Mouse (Mus musculus): ENCODE data around the gene Ttll7. TPM values are rescaled to one million over a fixed set of nuclear protein-coding genes. Genes with fewer than 3 reads are reported as not detected.

The Ttll7 gene
- polyA plus RNA-seq, 1 experiment from 2014 or later = 12.4 TPM

- no peaks in the 10 kb centered on the region for H3K4me1 ChIP-seq (ENCODE audit: insufficient read depth, low read depth, low read length)
- TF ChIP-seq EP300 (IDR thresholded peaks at IDR 0.05) (no peak), CTCF (IDR thresholded peaks at IDR 0.05) (no peak)
- WGBS = 57% methylated on average over 4 of the region's 4 CpGs
- H3K27me3 ChIP-seq (replicated peaks; ENCODE audit: insufficient read depth, low read length) = no peaks in the 10 kb centered on the region
- no peaks in the 10 kb centered on the region for H3K9me3 ChIP-seq (ENCODE audit: low read length)
- H3K4me3 ChIP-seq (ENCODE audit: low read depth, low read length) = no peak overlapping the region
- no peak overlapping the region for H3K27ac ChIP-seq (ENCODE audit: low read length)
- no peaks in the 10 kb centered on the region; the same call in 1 of the 2 replicates for H3K36me3 ChIP-seq (ENCODE audit: insufficient read depth, low read length)
- ATAC-seq = no peak
- H3K9ac ChIP-seq (replicated peaks; ENCODE audit: low read depth) = no peak overlapping the region
- no peak for DNase-seq (ENCODE audit: low spot score)
- H3K4me2 ChIP-seq (replicated peaks; ENCODE audit: low read depth, low read length) = no peak overlapping the region
Observed at GRCm38 (mm10) chr3:146936888-146937287, 84.7 kb downstream of the Ttll7 start.

GRCm38 (mm10) chr3:146939391-146940250 lies 87.5 kb downstream of the Ttll7 start:
- peak; percentile 43; the same call in 1 of the 2 replicates for ATAC-seq
- 26% methylated on average over 21 of the region's 21 CpGs for WGBS
- H3K9ac ChIP-seq (replicated peaks; ENCODE audit: low read depth) = no peak overlapping the region
- H3K9me3 ChIP-seq (ENCODE audit: low read length) = no peaks in the 10 kb centered on the region
- H3K4me3 ChIP-seq (ENCODE audit: low read depth, low read length) = no peak overlapping the region
- H3K4me2 ChIP-seq (replicated peaks; ENCODE audit: low read depth, low read length) = no peak overlapping the region
- TF ChIP-seq EP300 (IDR thresholded peaks at IDR 0.05) = no peak
- TF ChIP-seq CTCF (IDR thresholded peaks at IDR 0.05) = peak; percentile 58
- H3K27me3 ChIP-seq (replicated peaks; ENCODE audit: insufficient read depth, low read length) = no peaks in the 10 kb centered on the region
- H3K36me3 ChIP-seq (ENCODE audit: insufficient read depth, low read length) = no peaks in the 10 kb centered on the region
- H3K27ac ChIP-seq (ENCODE audit: low read length) = no peak overlapping the region
- peak; percentile 11 for DNase-seq (ENCODE audit: low spot score)
- H3K4me1 ChIP-seq (ENCODE audit: insufficient read depth, low read depth, low read length) = no peaks in the 10 kb centered on the region

GRCm38 (mm10) chr3:146943101-146943500 lies 90.9 kb downstream of the Ttll7 start:
- H3K27ac ChIP-seq (ENCODE audit: low read length) = no peak overlapping the region
- H3K9ac ChIP-seq (replicated peaks; ENCODE audit: low read depth) = no peak overlapping the region
- no peaks in the 10 kb centered on the region for H3K4me1 ChIP-seq (ENCODE audit: insufficient read depth, low read depth, low read length)
- ATAC-seq (no peak), DNase-seq (ENCODE audit: low spot score) (no peak)
- H3K36me3 ChIP-seq (ENCODE audit: insufficient read depth, low read length) = no peaks in the 10 kb centered on the region
- H3K4me3 ChIP-seq (ENCODE audit: low read depth, low read length) = no peak overlapping the region
- TF ChIP-seq EP300 (IDR thresholded peaks at IDR 0.05) (no peak), CTCF (IDR thresholded peaks at IDR 0.05) (no peak)
- no peaks in the 10 kb centered on the region for H3K27me3 ChIP-seq (replicated peaks; ENCODE audit: insufficient read depth, low read length)
- 94% methylated on average over 2 of the region's 2 CpGs for WGBS
- H3K9me3 ChIP-seq (ENCODE audit: low read length) = no peaks in the 10 kb centered on the region
- no peak overlapping the region for H3K4me2 ChIP-seq (replicated peaks; ENCODE audit: low read depth, low read length)

- 25% methylated on average over 2 of the region's 2 CpGs for WGBS
- no peaks in the 10 kb centered on the region for H3K4me1 ChIP-seq (ENCODE audit: insufficient read depth, low read depth, low read length)
- H3K27ac ChIP-seq (ENCODE audit: low read length) = no peak overlapping the region
- no peaks in the 10 kb centered on the region for H3K36me3 ChIP-seq (ENCODE audit: insufficient read depth, low read length)
- no peak for ATAC-seq
- H3K4me3 ChIP-seq (ENCODE audit: low read depth, low read length) = no peak overlapping the region
- H3K9me3 ChIP-seq (ENCODE audit: low read length) = no peaks in the 10 kb centered on the region
- DNase-seq (ENCODE audit: low spot score) = no peak
- no peaks in the 10 kb centered on the region for H3K27me3 ChIP-seq (replicated peaks; ENCODE audit: insufficient read depth, low read length)
- TF ChIP-seq EP300 (IDR thresholded peaks at IDR 0.05) (no peak), CTCF (IDR thresholded peaks at IDR 0.05) (no peak)
- no peak overlapping the region for H3K4me2 ChIP-seq (replicated peaks; ENCODE audit: low read depth, low read length)
- H3K9ac ChIP-seq (replicated peaks; ENCODE audit: low read depth) = no peak overlapping the region
Observed at GRCm38 (mm10) chr3:146945342-146945741, 93.2 kb downstream of the Ttll7 start.

GRCm38 (mm10) chr3:146945887-146946286 lies 93.7 kb downstream of the Ttll7 start:
- no peaks in the 10 kb centered on the region for H3K9me3 ChIP-seq (ENCODE audit: low read length)
- H3K27ac ChIP-seq (ENCODE audit: low read length) = no peak overlapping the region
- no peaks in the 10 kb centered on the region for H3K4me1 ChIP-seq (ENCODE audit: insufficient read depth, low read depth, low read length)
- peak; percentile 37; the same call in 1 of the 2 replicates for ATAC-seq
- TF ChIP-seq EP300 (IDR thresholded peaks at IDR 0.05) = no peak
- TF ChIP-seq CTCF (IDR thresholded peaks at IDR 0.05) = peak; percentile 79
- WGBS = under 1% methylated on average over 13 of the region's 13 CpGs
- peak overlapping the region; percentile 50 for H3K4me2 ChIP-seq (replicated peaks; ENCODE audit: low read depth, low read length)
- no peaks in the 10 kb centered on the region for H3K27me3 ChIP-seq (replicated peaks; ENCODE audit: insufficient read depth, low read length)
- no peak overlapping the region for H3K9ac ChIP-seq (replicated peaks; ENCODE audit: low read depth)
- DNase-seq (ENCODE audit: low spot score) = peak; percentile 89
- H3K4me3 ChIP-seq (ENCODE audit: low read depth, low read length) = peak overlapping the region; percentile 29; the same call in 1 of the 2 replicates
- no peaks in the 10 kb centered on the region for H3K36me3 ChIP-seq (ENCODE audit: insufficient read depth, low read length)

GRCm38 (mm10) chr3:146946641-146947040 lies 94.5 kb downstream of the Ttll7 start:
- TF ChIP-seq EP300 (IDR thresholded peaks at IDR 0.05) (no peak), CTCF (IDR thresholded peaks at IDR 0.05) (no peak)
- DNase-seq (ENCODE audit: low spot score) (no peak), ATAC-seq (no peak)
- no peak overlapping the region for H3K4me3 ChIP-seq (ENCODE audit: low read depth, low read length)
- H3K27me3 ChIP-seq (replicated peaks; ENCODE audit: insufficient read depth, low read length) = no peaks in the 10 kb centered on the region
- no peaks in the 10 kb centered on the region for H3K36me3 ChIP-seq (ENCODE audit: insufficient read depth, low read length)
- H3K9me3 ChIP-seq (ENCODE audit: low read length) = no peaks in the 10 kb centered on the region
- WGBS = 79% methylated on average over 8 of the region's 8 CpGs
- H3K4me1 ChIP-seq (ENCODE audit: insufficient read depth, low read depth, low read length) = no peaks in the 10 kb centered on the region
- H3K9ac ChIP-seq (replicated peaks; ENCODE audit: low read depth) = no peak overlapping the region
- H3K27ac ChIP-seq (ENCODE audit: low read length) = no peak overlapping the region
- H3K4me2 ChIP-seq (replicated peaks; ENCODE audit: low read depth, low read length) = no peak overlapping the region
